Mouse (Mus musculus): ENCODE measurements at regions not wholly inside any gene's neighbourhood (a gene's known extent, or its start where the extent isn't known, plus 50 kb on each side); places are given as distances from the start of the nearest gene placed in this dataset.

GRCm38 (mm10) chr12:15459429-15459828, 357.3 kb downstream of the Trib2 start:
- no peak for TF ChIP-seq POLR2A (IDR thresholded peaks at IDR 0.05; ENCODE audit: control insufficient read depth, extremely low read depth, insufficient read depth, low read length, poor library complexity)
- TF ChIP-seq CTCF (IDR thresholded peaks at IDR 0.05; ENCODE audit: borderline replicate concordance, control insufficient read depth, extremely low read depth, insufficient read depth, low read length, poor library complexity) = no peak
